Mouse (Mus musculus) embryonic facial prominence, embryonic 11.5 days (tissue): ENCODE results near the gene Calm3. TPM values are rescaled to one million over a fixed set of nuclear protein-coding genes. Genes with fewer than 3 reads are reported as not detected.

ENCODE experiments used
- ATAC-seq: fragments of 200-750 bp; cut with Nextera tagmentation; replicated peaks from 2 replicates; pipeline ENCODE4 v1.8.0; 2017; ENCODE audit warnings: low read depth; ENCODE audit not compliant: insufficient number of reproducible peaks, low FRiP score, low TSS enrichment
- DNase-seq: peaks from one replicate; pipeline ENCODE4 v3.0.0-alpha.2; 2015; ENCODE audit warnings: low spot score
- H3K27ac ChIP-seq: fragments of 300-500 bp; sonication (generic); replicated peaks from 2 replicates; pipeline ENCODE4 v1.5.1; 2014; ENCODE audit warnings: mild to moderate bottlenecking, low read depth, low read length, control low read depth
- H3K27me3 ChIP-seq: fragments of 300-500 bp; sonication (generic); 2 replicates; pipeline ENCODE4 v1.6.1; 2014; ENCODE audit warnings: mild to moderate bottlenecking, low read length, moderate library complexity, mixed read lengths; ENCODE audit not compliant: control insufficient read depth, insufficient read depth
- H3K36me3 ChIP-seq: fragments of 300-500 bp; sonication (generic); replicated peaks from 2 replicates; pipeline ENCODE4 v1.6.1; 2014; ENCODE audit warnings: low read depth, mild to moderate bottlenecking, low read length, moderate library complexity, mixed read lengths; ENCODE audit not compliant: control insufficient read depth, insufficient read depth
- H3K4me1 ChIP-seq: fragments of 300-500 bp; sonication (generic); 2 replicates; pipeline ENCODE4 v1.6.1; 2014; ENCODE audit warnings: low read length, mixed read lengths; ENCODE audit not compliant: control insufficient read depth, insufficient read depth
- H3K4me2 ChIP-seq: fragments of 300-500 bp; sonication (generic); 2 replicates; pipeline ENCODE4 v1.6.1; 2014; ENCODE audit warnings: low read depth, mild to moderate bottlenecking, control low read depth, low read length, moderate library complexity
- H3K4me3 ChIP-seq: fragments of 300-500 bp; sonication (generic); 2 replicates; pipeline ENCODE4 v1.5.1; 2014; ENCODE audit warnings: low read depth, low read length, control low read depth
- H3K9ac ChIP-seq: fragments of 300-500 bp; sonication (generic); replicated peaks from 2 replicates; pipeline ENCODE4 v1.6.1; 2014; ENCODE audit warnings: mild to moderate bottlenecking, control low read depth, low read length
- H3K9me3 ChIP-seq: fragments of 300-500 bp; sonication (generic); replicated peaks from 2 replicates; pipeline ENCODE4 v1.6.1; 2016; ENCODE audit warnings: mild to moderate bottlenecking, low read length, inconsistent platforms, mixed read lengths; ENCODE audit not compliant: control insufficient read depth
- WGBS: fragments of 180-500 bp; shearing (Covaris S2); extraction: QIAGEN DNeasy Blood & Tissue Kit; methylation state at CpG from one replicate; pipeline ENCODE4 v1.1.7; 2014; 5-methylcytosine and 5-hydroxymethylcytosine counted together
- polyA plus RNA-seq: library from polyadenylated mRNA; unstranded; fragments of >200 nt; fragmentation: Nextera tagmentation; extraction: Ambion mirVana; gene quantifications from 2 replicates; pipeline ENCODE4 v1.2.1, GENCODE M21; 2014

Calm3 gene
- polyA plus RNA-seq, 1 experiment from 2014 or later, result 237 TPM

- peak overlapping the region; percentile 71 for H3K4me2 ChIP-seq
- H3K4me1 ChIP-seq, result peaks cover 2% of the 10 kb centered on the region
- DNase-seq, result peak; percentile 45
- WGBS, result 5% methylated on average over 11 of the region's 11 CpGs
- no peak for ATAC-seq
- H3K4me3 ChIP-seq, result peak overlapping the region; percentile 89
- no peaks in the 10 kb centered on the region for H3K27me3 ChIP-seq
- peak overlapping the region; percentile 94 for H3K27ac ChIP-seq
- no peaks in the 10 kb centered on the region for H3K9me3 ChIP-seq
- H3K36me3 ChIP-seq, result peaks cover under 1% of the 10 kb centered on the region; the same call in 1 of the 2 replicates
- peak overlapping the region; percentile 90 for H3K9ac ChIP-seq
These were observed 47.9 kb downstream of the Calm3 start for GRCm38 (mm10) chr7:16876006-16876405.

- peak overlapping the region; percentile 89 for H3K4me3 ChIP-seq
- no peaks in the 10 kb centered on the region for H3K27me3 ChIP-seq
- peak overlapping the region; percentile 90 for H3K9ac ChIP-seq
- H3K4me2 ChIP-seq, result peak overlapping the region; percentile 71
- peaks cover 2% of the 10 kb centered on the region for H3K4me1 ChIP-seq
- ATAC-seq (peak; percentile 25; the same call in 1 of the 2 replicates), DNase-seq (no peak)
- no peaks in the 10 kb centered on the region for H3K9me3 ChIP-seq
- under 1% methylated on average over 35 of the region's 42 CpGs for WGBS
- H3K27ac ChIP-seq, result peak overlapping the region; percentile 94
- H3K36me3 ChIP-seq, result no peaks in the 10 kb centered on the region; the same call in 1 of the 2 replicates
These were observed 48.6 kb downstream of the Calm3 start for GRCm38 (mm10) chr7:16875326-16875725.

GRCm38 (mm10) chr7:16875310-16875325 lies 48.8 kb downstream of the Calm3 start, which contains the start of gene Dact3:
Dact3 (plus strand) TSS chr7:16875317.
- Histone ChIP-seq H3K36me3 (no peaks in the 10 kb centered on the region; the same call in 1 of the 2 replicates), H3K9me3 (no peaks in the 10 kb centered on the region), H3K4me3 (peak within 1 kb of the TSS; percentile 89), H3K4me2 (peak within 1 kb of the TSS; percentile 71), H3K9ac (peak within 1 kb of the TSS; percentile 90), H3K27me3 (no peaks in the 10 kb centered on the region), H3K4me1 (peaks cover under 1% of the 10 kb centered on the region), H3K27ac (peak within 1 kb of the TSS; percentile 94)
- WGBS, result 0% methylated on average over 1 of the region's 1 CpGs
- DNase-seq (no peak), ATAC-seq (no peak)

GRCm38 (mm10) chr7:16874756-16875309 lies 49.1 kb downstream of the Calm3 start:
- H3K36me3 ChIP-seq, result no peaks in the 10 kb centered on the region; the same call in 1 of the 2 replicates
- peak overlapping the region; percentile 89 for H3K4me3 ChIP-seq
- peak; percentile 91 for ATAC-seq
- H3K9me3 ChIP-seq, result no peaks in the 10 kb centered on the region
- peak overlapping the region; percentile 94 for H3K27ac ChIP-seq
- no peaks in the 10 kb centered on the region; the same call in none of the 2 replicates for H3K4me1 ChIP-seq
- peak; percentile 100 for DNase-seq
- WGBS, result under 1% methylated on average over 33 of the region's 33 CpGs
- H3K27me3 ChIP-seq, result no peaks in the 10 kb centered on the region
- peak overlapping the region; percentile 71; the same call in 1 of the 2 replicates for H3K4me2 ChIP-seq
- peak overlapping the region; percentile 90 for H3K9ac ChIP-seq

GRCm38 (mm10) chr7:16874190-16874589 lies 49.7 kb downstream of the Calm3 start:
- Histone ChIP-seq H3K4me1 (no peaks in the 10 kb centered on the region; the same call in none of the 2 replicates), H3K36me3 (no peaks in the 10 kb centered on the region; the same call in 1 of the 2 replicates), H3K4me3 (peak overlapping the region; percentile 27), H3K27ac (peak overlapping the region; percentile 63), H3K9ac (peak overlapping the region; percentile 41), H3K9me3 (no peaks in the 10 kb centered on the region), H3K4me2 (peak overlapping the region; percentile 26; the same call in 1 of the 2 replicates), H3K27me3 (no peaks in the 10 kb centered on the region)
- peak; percentile 88 for DNase-seq
- ATAC-seq, result no peak
- 5% methylated on average over 17 of the region's 17 CpGs for WGBS

GRCm38 (mm10) chr7:16873392-16873791 lies 50.5 kb downstream of the Calm3 start:
- WGBS, result 89% methylated on average over 4 of the region's 4 CpGs
- Histone ChIP-seq H3K36me3 (no peaks in the 10 kb centered on the region; the same call in 1 of the 2 replicates), H3K4me3 (no peak overlapping the region), H3K27ac (no peak overlapping the region), H3K4me2 (no peak overlapping the region), H3K9me3 (no peaks in the 10 kb centered on the region), H3K4me1 (no peaks in the 10 kb centered on the region; the same call in none of the 2 replicates), H3K9ac (no peak overlapping the region), H3K27me3 (no peaks in the 10 kb centered on the region)
- DNase-seq (no peak), ATAC-seq (no peak)

- no peak for ATAC-seq
- DNase-seq, result no peak
- 91% methylated on average over 9 of the region's 9 CpGs for whole genome bisulfite sequencing
- Histone ChIP-seq H3K9ac (no peak overlapping the region), H3K4me3 (no peak overlapping the region), H3K9me3 (no peaks in the 10 kb centered on the region), H3K36me3 (no peaks in the 10 kb centered on the region; the same call in 1 of the 2 replicates), H3K27me3 (no peaks in the 10 kb centered on the region), H3K27ac (no peak overlapping the region), H3K4me1 (no peaks in the 10 kb centered on the region; the same call in none of the 2 replicates), H3K4me2 (no peak overlapping the region)
These were observed 51.4 kb downstream of the Calm3 start for GRCm38 (mm10) chr7:16872478-16872877.

- H3K4me1 ChIP-seq, result no peaks in the 10 kb centered on the region
- H3K27me3 ChIP-seq, result no peaks in the 10 kb centered on the region
- 81% methylated on average over 10 of the region's 10 CpGs for WGBS
- no peak overlapping the region for H3K4me3 ChIP-seq
- ATAC-seq (no peak), DNase-seq (no peak)
- no peak overlapping the region for H3K9ac ChIP-seq
- no peaks in the 10 kb centered on the region for H3K9me3 ChIP-seq
- H3K36me3 ChIP-seq, result no peaks in the 10 kb centered on the region; the same call in 1 of the 2 replicates
- H3K27ac ChIP-seq, result no peak overlapping the region
- no peak overlapping the region for H3K4me2 ChIP-seq
These were observed 52.3 kb downstream of the Calm3 start for GRCm38 (mm10) chr7:16871600-16871999.
